Mouse (Mus musculus): Measurements from ENCODE around the gene Bcl2.

Bcl2 gene

GRCm38 (mm10) chr1:106662486-106662885, 51.6 kb downstream of the Bcl2 start:
- DNase-seq = no peak

GRCm38 (mm10) chr1:106658293-106658847, 55.7 kb downstream of the Bcl2 start:
- DNase-seq = no peak

GRCm38 (mm10) chr1:106656207-106656738, 57.8 kb downstream of the Bcl2 start:
- no peak for DNase-seq

- no peak for DNase-seq
These were observed 59.8 kb downstream of the Bcl2 start for GRCm38 (mm10) chr1:106654254-106654653.

GRCm38 (mm10) chr1:106653441-106653860, 60.6 kb downstream of the Bcl2 start:
- peak; percentile 17 for DNase-seq

- DNase-seq = no peak
These were observed 62.9 kb downstream of the Bcl2 start for GRCm38 (mm10) chr1:106651211-106651610.

GRCm38 (mm10) chr1:106650427-106650826, 63.6 kb downstream of the Bcl2 start:
- no peak for DNase-seq

- no peak for DNase-seq
These were observed 66.7 kb downstream of the Bcl2 start for GRCm38 (mm10) chr1:106647336-106647735.

GRCm38 (mm10) chr1:106644566-106644965, 69.5 kb downstream of the Bcl2 start:
- DNase-seq = no peak

- DNase-seq = no peak
These were observed 70.5 kb downstream of the Bcl2 start for GRCm38 (mm10) chr1:106643527-106643926.

- DNase-seq = no peak
These were observed 73.5 kb downstream of the Bcl2 start for GRCm38 (mm10) chr1:106640577-106640976.

- no peak for DNase-seq
These were observed 76.4 kb downstream of the Bcl2 start for GRCm38 (mm10) chr1:106637705-106638104.

- DNase-seq = no peak
These were observed 77.4 kb downstream of the Bcl2 start for GRCm38 (mm10) chr1:106636714-106637113.

GRCm38 (mm10) chr1:106633207-106633606, 80.9 kb downstream of the Bcl2 start:
- no peak for DNase-seq

- DNase-seq = no peak
These were observed 82.1 kb downstream of the Bcl2 start for GRCm38 (mm10) chr1:106631869-106632463.

- DNase-seq = no peak
These were observed 83.1 kb downstream of the Bcl2 start for GRCm38 (mm10) chr1:106630973-106631372.

GRCm38 (mm10) chr1:106629931-106630682, 84.0 kb downstream of the Bcl2 start:
- peak; percentile 85 for DNase-seq

GRCm38 (mm10) chr1:106629470-106629830, 84.6 kb downstream of the Bcl2 start:
- DNase-seq = peak; percentile 70

- peak; percentile 74 for DNase-seq
These were observed 85.2 kb downstream of the Bcl2 start for GRCm38 (mm10) chr1:106628718-106629469.

GRCm38 (mm10) chr1:106628279-106628678, 85.8 kb downstream of the Bcl2 start:
- no peak for DNase-seq

GRCm38 (mm10) chr1:106627241-106627640, 86.8 kb downstream of the Bcl2 start:
- DNase-seq = peak; percentile 17

- peak; percentile 18 for DNase-seq
These were observed 93.7 kb downstream of the Bcl2 start for GRCm38 (mm10) chr1:106620174-106620931.

Measured in lung, postnatal 10 days (tissue).